Mouse (Mus musculus) urinary bladder, postnatal 0 days (tissue): ENCODE measurements around the gene Sept5. TPM values are rescaled to one million over a fixed set of nuclear protein-coding genes. Genes with fewer than 3 reads are reported as not detected.

Experiments used
- polyA plus RNA-seq: library from polyadenylated mRNA; unstranded; fragments of >200 nt; fragmentation: Nextera tagmentation; extraction: Ambion mirVana; gene quantifications from 2 replicates; pipeline ENCODE4 v1.2.1, GENCODE M21; 2015

Gene Sept5
- 33.1 and 43.4 TPM in 2 replicates for polyA plus RNA-seq

GRCm38 (mm10) chr16:18629390-18630231 is at the start of gene Sept5:
Gene Sept5, minus strand, starts transcription at chr16:18629954.

GRCm38 (mm10) chr16:18626376-18626878 is 3.3 kb downstream of the Sept5 start, which contains the start of gene Gm49601:
Gene Gm49601, minus strand, starts transcription at chr16:18626427.

GRCm38 (mm10) chr16:18622019-18622418 is 7.7 kb downstream of the Sept5 start, which contains the start of gene Gp1bb:
Gene Gp1bb, minus strand, starts transcription at chr16:18622403.

GRCm38 (mm10) chr16:18589804-18590790 is 39.7 kb downstream of the Sept5 start, which contains the start of gene Tbx1:
Gene Tbx1, minus strand, starts transcription at chr16:18590671.

Other genes starting within 250 kb of the Sept5 start
- 18.6 and 18.8 TPM in 2 replicates for gene Txnrd2, start 203.6 kb downstream of the Sept5 start, polyA plus RNA-seq
- 163 and 182 TPM in 2 replicates for gene Comt, start 203.1 kb downstream of the Sept5 start, polyA plus RNA-seq
- 9.1 and 11.1 TPM in 2 replicates for gene Gnb1l, start 131.2 kb downstream of the Sept5 start, polyA plus RNA-seq
- 1.6 and 2.2 TPM in 2 replicates for gene Rtl10, start 131.1 kb downstream of the Sept5 start, polyA plus RNA-seq
- 0.47 and 0.51 TPM in 2 replicates for gene Tbx1, start 39.3 kb downstream of the Sept5 start, polyA plus RNA-seq
- 5.2 and 6.6 TPM in 2 replicates for gene Gp1bb, start 7.6 kb downstream of the Sept5 start, polyA plus RNA-seq
- gene Gm49601, start 3.5 kb downstream of the Sept5 start, polyA plus RNA-seq = 1.1 and 1.5 TPM in 2 replicates
- 27.9 and 36.5 TPM in 2 replicates for gene Cldn5, start 146.9 kb upstream of the Sept5 start, polyA plus RNA-seq
- 68.8 and 69.4 TPM in 2 replicates for gene Ufd1, start 181.8 kb upstream of the Sept5 start, polyA plus RNA-seq
- 7.9 and 10.9 TPM in 2 replicates for gene Cdc45, start 182.0 kb upstream of the Sept5 start, polyA plus RNA-seq
- gene 2510002D24Rik, start 206.6 kb upstream of the Sept5 start, polyA plus RNA-seq = 30.5 and 34.4 TPM in 2 replicates
- not detected in 2 replicates for gene Gm28539, start 206.6 kb upstream of the Sept5 start, polyA plus RNA-seq
- gene Mrpl40, start 246.9 kb upstream of the Sept5 start, polyA plus RNA-seq = 53.5 and 54.4 TPM in 2 replicates
- 6.8 and 6.9 TPM in 2 replicates for gene Hira, start 247.1 kb upstream of the Sept5 start, polyA plus RNA-seq